Mouse (Mus musculus): ENCODE data around the gene Olfr1444. TPM values are rescaled to one million over a fixed set of nuclear protein-coding genes. Genes with fewer than 3 reads are reported as not detected.

Gene Olfr1444
- 0.73 TPM for polyA plus RNA-seq (2017; shearing (Covaris generic))

GRCm38 (mm10) chr19:12856983-12857382 lies at the start of gene Olfr1444:
Gene Olfr1444 (plus strand): TSS chr19:12857283.

GRCm38 (mm10) chr19:12846382-12846781 lies 10.7 kb upstream of the Olfr1444 start, which contains the start of gene Gm5244:
Gene Gm5244 (plus strand): TSS chr19:12846682.

GRCm38 (mm10) chr19:12883555-12883954 lies 26.5 kb downstream of the Olfr1444 start, which contains the start of gene Olfr1445:
Gene Olfr1445 (plus strand): TSS chr19:12883855.

GRCm38 (mm10) chr19:12893424-12893823 lies 36.3 kb downstream of the Olfr1444 start, which contains the start of gene Olfr1446:
Gene Olfr1446 (minus strand): TSS chr19:12893524.

GRCm38 (mm10) chr19:12903643-12904042 lies 46.6 kb downstream of the Olfr1444 start, which contains the start of gene Olfr1447:
Gene Olfr1447 (minus strand): TSS chr19:12903743.

Other genes with a start within 250 kb of the Olfr1444 start
- not detected for gene Glyat, start 224.0 kb upstream of the Olfr1444 start, polyA plus RNA-seq (2017; shearing (Covaris generic))
- gene Olfr1442, start 186.8 kb upstream of the Olfr1444 start, polyA plus RNA-seq (2017; shearing (Covaris generic)), result not detected
- not detected for gene Olfr1443, start 179.2 kb upstream of the Olfr1444 start, polyA plus RNA-seq (2017; shearing (Covaris generic))
- not detected for gene Keg1, start 161.5 kb upstream of the Olfr1444 start, polyA plus RNA-seq (2017; shearing (Covaris generic))
- gene Cntf, start 91.7 kb upstream of the Olfr1444 start, polyA plus RNA-seq (2017; shearing (Covaris generic)), result 1.3 TPM
- gene Zfp91, start 61.2 kb upstream of the Olfr1444 start, polyA plus RNA-seq (2017; shearing (Covaris generic)), result 11.1 TPM
- gene Lpxn, start 61.1 kb upstream of the Olfr1444 start, polyA plus RNA-seq (2017; shearing (Covaris generic)), result 221 TPM
- gene Gm5244, start 10.6 kb upstream of the Olfr1444 start, polyA plus RNA-seq (2017; shearing (Covaris generic)), result not detected
- gene Olfr1445, start 26.6 kb downstream of the Olfr1444 start, polyA plus RNA-seq (2017; shearing (Covaris generic)), result not detected
- gene Olfr1446, start 36.2 kb downstream of the Olfr1444 start, polyA plus RNA-seq (2017; shearing (Covaris generic)), result not detected
- not detected for gene Olfr1447, start 46.5 kb downstream of the Olfr1444 start, polyA plus RNA-seq (2017; shearing (Covaris generic))
- gene Olfr1448, start 67.1 kb downstream of the Olfr1444 start, polyA plus RNA-seq (2017; shearing (Covaris generic)), result 0.19 TPM
- gene Olfr1449, start 73.6 kb downstream of the Olfr1444 start, polyA plus RNA-seq (2017; shearing (Covaris generic)), result not detected
- not detected for gene Olfr1450, start 93.0 kb downstream of the Olfr1444 start, polyA plus RNA-seq (2017; shearing (Covaris generic))
- gene Olfr1451, start 137.7 kb downstream of the Olfr1444 start, polyA plus RNA-seq (2017; shearing (Covaris generic)), result not detected
- gene Olfr1453, start 171.0 kb downstream of the Olfr1444 start, polyA plus RNA-seq (2017; shearing (Covaris generic)), result not detected
- not detected for gene Olfr1454, start 203.3 kb downstream of the Olfr1444 start, polyA plus RNA-seq (2017; shearing (Covaris generic))
- gene Olfr1457, start 240.6 kb downstream of the Olfr1444 start, polyA plus RNA-seq (2017; shearing (Covaris generic)), result not detected
- not detected for gene Olfr1458, start 249.5 kb downstream of the Olfr1444 start, polyA plus RNA-seq (2017; shearing (Covaris generic))

Data from CD4-positive, CD25-positive, alpha-beta regulatory T cell, adult 9 weeks (primary cell).